Mouse (Mus musculus): ENCODE results near the gene Rtraf.

The Rtraf gene

GRCm38 (mm10) chr14:19800485-19800884, 23.1 kb downstream of the Rtraf start:
- DNase-seq (ENCODE audit: low spot score in 2 of 2) = no peak

DNA sequence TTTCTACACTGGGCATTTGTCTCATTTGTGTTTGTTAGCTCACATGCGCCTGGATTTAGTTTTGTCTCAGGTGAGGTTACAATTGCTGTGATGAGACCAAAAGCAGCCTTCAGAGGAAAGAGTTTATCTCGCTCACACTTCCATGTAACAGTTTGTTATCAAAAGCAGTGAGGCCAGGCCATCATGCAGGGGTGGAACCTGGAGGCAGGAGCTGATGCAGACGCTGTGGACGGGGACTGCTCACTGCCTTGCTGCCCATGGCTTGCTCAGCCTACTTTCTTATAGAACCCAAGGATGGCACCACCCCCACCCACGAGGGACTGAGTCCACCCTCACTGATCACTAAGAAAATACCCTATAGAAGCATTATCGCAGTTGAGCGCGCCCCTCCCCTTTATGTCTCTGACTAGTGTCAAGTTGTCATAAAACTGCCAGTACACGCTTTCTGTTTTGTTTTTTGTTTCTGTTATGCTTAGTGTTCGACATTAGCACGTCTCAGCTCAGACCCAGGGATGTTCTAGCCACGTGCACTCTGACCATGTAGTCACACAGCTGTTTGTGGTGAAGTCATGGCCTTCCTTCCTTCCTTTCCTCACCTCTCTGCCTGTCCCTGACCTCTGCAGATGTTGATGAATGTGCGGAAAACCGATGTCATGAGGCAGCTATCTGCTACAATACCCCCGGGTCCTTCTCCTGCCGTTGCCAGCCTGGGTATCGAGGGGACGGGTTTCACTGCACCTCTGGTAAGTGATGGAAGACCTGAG, 26.9 kb downstream of the Rtraf start:
- no peak for DNase-seq (ENCODE audit: low spot score in 2 of 2)

GRCm38 (mm10) chr14:19794881-19795280, 28.7 kb downstream of the Rtraf start:
- no peak for DNase-seq (ENCODE audit: low spot score in 2 of 2)

DNA sequence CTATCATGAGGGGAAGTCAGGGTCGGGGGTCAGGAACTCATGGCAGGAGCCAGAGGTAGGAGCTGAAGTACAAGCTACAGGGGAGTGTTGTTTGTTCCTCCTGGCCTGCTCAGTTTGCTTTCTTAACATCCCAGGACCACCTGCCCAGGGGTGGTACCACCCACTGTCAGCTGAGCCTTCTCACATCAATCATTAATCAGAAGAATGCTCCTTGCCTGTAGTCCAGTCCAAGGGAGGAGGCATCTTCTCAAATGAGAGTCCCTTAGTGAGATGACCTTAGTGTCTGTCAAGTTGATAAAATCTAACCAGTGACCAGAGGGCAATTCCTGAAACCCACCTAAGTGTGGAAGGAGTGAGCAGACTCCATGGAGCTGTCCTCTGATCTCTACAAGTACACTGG, 35.2 kb downstream of the Rtraf start:
- DNase-seq (ENCODE audit: low spot score in 2 of 2) = no peak

DNA sequence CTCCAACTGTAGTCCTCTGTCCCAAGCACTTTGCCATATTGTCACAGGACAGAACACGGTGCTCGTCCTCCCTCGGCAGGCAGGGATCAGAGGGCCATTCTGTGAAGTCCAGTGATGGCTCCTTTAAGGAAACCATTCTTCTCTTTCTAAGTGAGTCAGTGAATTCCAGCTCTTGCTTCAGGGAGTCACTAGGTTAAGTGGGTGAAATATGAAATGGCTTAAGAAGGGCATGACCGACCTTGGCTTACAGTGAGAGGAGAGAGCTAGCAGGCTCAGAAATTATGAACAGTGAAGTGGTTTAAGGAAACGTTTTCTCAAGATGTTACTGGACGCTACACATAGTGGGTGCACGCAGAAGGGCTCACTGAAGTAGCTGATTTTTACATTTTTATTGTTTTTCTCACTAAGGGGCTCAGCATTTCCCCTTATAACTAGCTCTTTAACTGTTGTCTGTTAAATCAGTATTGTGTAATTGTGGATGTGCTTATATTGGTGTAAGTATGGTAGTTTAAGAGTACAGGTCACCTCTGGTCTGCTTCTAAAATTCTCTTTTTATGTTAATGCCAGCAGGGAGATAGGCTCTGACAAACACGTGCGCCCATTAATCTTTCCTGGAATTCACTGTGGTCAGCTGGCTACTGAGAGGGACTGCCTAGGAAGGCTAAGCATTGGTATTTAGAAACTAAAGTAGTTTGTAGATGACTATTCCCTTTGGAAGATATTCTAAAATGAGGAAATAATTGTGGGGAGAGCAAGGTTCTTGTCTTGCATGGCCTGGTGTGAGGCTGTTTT, 37.6 kb downstream of the Rtraf start:
- no peak for DNase-seq (ENCODE audit: low spot score in 2 of 2)

GRCm38 (mm10) chr14:19777945-19778344, 45.7 kb downstream of the Rtraf start:
- no peak for DNase-seq (ENCODE audit: low spot score in 2 of 2)

- no peak for DNase-seq (ENCODE audit: low spot score in 2 of 2)
Observed at GRCm38 (mm10) chr14:19777365-19777764, 46.3 kb downstream of the Rtraf start.

- DNase-seq (ENCODE audit: low spot score in 2 of 2) = peak in 1 of 2 experiments; percentile 21
Observed at GRCm38 (mm10) chr14:19776890-19777289, 46.7 kb downstream of the Rtraf start.

DNA sequence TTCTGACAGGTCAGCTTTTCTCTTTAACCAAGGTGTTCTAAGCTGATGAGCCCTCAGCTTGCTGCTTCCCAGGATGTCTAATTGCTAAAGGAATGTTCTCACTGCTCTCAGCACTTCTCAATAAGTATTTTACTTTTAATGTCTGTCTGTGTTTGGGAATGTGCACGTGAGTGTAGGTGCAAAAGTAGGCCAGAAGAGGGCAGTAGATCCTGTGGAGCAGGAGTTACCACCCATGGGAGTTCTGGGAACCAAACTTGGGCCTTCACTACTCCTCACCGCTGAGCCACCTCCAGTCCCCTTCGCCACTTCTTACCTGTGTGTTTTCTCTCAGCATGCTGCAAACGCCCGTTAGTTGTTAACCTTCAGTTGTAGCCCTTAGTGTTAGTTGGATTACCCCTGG, 47.4 kb downstream of the Rtraf start:
- DNase-seq (ENCODE audit: low spot score in 2 of 2) = no peak

DNA sequence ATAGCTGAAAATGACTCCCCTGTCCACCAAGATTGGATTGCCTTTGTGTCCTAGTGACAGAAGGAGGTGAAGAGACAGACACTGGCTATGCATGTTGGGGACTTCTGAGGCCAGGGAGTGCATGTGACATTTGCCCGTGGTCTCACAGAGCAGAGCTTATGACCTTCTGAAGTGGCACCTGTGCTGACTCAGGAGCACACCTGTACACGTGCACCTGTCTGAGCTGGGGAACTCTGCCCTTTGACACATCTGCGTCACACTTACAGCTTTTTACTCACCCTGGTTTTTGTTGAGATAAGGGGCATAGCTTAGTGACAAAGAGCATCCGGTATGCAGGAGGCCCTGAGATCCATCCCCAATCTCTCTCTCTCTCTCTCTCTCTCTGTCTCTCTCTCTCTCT, 48.1 kb downstream of the Rtraf start:
- DNase-seq (ENCODE audit: low spot score in 2 of 2) = no peak

DNA sequence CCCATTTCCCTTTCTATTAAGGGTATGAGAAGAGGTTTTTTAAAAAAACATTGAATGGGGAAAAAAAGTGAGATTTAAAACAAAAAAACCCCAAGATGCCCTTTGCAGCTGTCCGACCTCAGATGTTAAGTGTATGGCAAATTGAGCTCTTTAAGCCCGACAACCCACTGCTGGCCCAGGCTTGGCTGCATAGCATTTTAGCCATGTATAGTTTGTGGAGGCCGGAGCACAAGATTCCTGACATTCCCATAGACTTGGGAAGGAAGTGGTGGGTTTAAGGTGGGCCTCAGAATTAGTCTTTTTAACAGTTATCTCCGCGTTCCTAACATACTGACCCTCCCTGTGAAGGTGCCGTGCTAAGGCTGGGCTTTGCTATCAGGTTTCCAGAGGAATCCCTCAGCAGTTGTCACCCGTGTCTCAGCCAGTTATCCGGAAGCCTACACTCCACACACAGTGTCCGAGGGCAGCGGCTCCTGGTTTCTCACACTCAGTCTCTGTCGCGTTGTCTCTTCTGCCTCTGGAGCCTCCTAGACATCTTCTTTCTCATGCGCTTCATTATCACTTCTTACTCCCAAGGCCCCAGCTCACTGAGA, 49.5 kb downstream of the Rtraf start:
- DNase-seq (ENCODE audit: low spot score in 2 of 2) = no peak

- DNase-seq (ENCODE audit: low spot score in 2 of 2) = no peak
Observed at GRCm38 (mm10) chr14:19771173-19771572, 52.5 kb downstream of the Rtraf start.

- DNase-seq (ENCODE audit: low spot score in 2 of 2) = no peak
Observed at GRCm38 (mm10) chr14:19769441-19770200, 54.0 kb downstream of the Rtraf start.

DNA sequence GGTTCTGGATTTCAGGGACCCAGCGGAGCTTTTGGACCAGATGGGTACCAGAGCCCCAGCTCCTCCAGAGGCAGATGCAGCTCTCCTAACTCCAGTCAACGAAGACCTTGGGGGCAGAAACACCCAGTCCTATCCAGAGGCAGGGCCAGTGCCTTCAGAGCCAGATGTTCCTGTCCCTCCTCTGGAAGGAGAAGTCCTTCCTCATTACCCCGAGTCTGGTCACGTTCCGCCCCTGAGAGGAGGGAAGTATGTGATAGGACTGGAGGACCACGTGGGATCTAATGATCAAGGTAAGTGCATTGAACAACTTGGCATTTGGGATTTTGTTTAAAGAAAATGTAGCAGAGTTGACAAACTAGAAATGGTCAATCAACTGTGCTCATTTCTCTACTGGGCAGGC, 55.0 kb downstream of the Rtraf start:
- no peak for DNase-seq (ENCODE audit: low spot score in 2 of 2)

DNA sequence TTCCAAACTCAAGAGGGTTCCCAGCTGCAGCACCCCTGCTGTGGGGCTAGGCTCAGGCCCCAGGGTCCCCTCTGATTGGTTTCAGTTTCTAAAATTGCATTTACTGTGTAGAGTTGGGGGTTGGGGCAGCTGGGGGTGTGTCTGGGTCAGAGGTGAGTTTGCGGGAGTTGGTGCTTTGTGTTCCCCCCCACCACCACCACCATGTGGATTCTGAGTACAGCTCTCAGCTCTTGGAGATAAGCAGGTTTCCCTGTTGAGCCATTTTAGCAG, 57.3 kb downstream of the Rtraf start:
- no peak for DNase-seq (ENCODE audit: low spot score in 2 of 2)

- DNase-seq (ENCODE audit: low spot score in 2 of 2) = no peak
Observed at GRCm38 (mm10) chr14:19765539-19766379, 57.9 kb downstream of the Rtraf start.

GRCm38 (mm10) chr14:19764331-19764730, 59.3 kb downstream of the Rtraf start:
- no peak for DNase-seq (ENCODE audit: low spot score in 2 of 2)

GRCm38 (mm10) chr14:19763527-19763926, 60.1 kb downstream of the Rtraf start:
- DNase-seq (ENCODE audit: low spot score in 2 of 2) = no peak

- DNase-seq (ENCODE audit: low spot score in 2 of 2) = no peak
Observed at GRCm38 (mm10) chr14:19762014-19762413, 61.6 kb downstream of the Rtraf start.
